Mouse (Mus musculus): ENCODE measurements around the gene Tmem182. TPM values are rescaled to one million over a fixed set of nuclear protein-coding genes. Genes with fewer than 3 reads are reported as not detected.

Tmem182 gene
- total RNA-seq, 2 experiments from 2014 or later: 0.20 to 0.21 TPM

Other genes with a start within 250 kb of the Tmem182 start
- gene Slc9a4, start 225.5 kb upstream of the Tmem182 start, total RNA-seq (2021): 10 to 100 TPM; 19.5 to 19.6 TPM
- 10 to 100 TPM; 23.7 to 23.8 TPM for gene Slc9a2, start 125.0 kb upstream of the Tmem182 start, total RNA-seq (2021)
- gene Mfsd9, start 14.9 kb upstream of the Tmem182 start, total RNA-seq (2021): 1 to 10 TPM; 4.2 to 4.5 TPM